Mouse (Mus musculus): ENCODE results near the gene Naif1.

Naif1 gene

DNA sequence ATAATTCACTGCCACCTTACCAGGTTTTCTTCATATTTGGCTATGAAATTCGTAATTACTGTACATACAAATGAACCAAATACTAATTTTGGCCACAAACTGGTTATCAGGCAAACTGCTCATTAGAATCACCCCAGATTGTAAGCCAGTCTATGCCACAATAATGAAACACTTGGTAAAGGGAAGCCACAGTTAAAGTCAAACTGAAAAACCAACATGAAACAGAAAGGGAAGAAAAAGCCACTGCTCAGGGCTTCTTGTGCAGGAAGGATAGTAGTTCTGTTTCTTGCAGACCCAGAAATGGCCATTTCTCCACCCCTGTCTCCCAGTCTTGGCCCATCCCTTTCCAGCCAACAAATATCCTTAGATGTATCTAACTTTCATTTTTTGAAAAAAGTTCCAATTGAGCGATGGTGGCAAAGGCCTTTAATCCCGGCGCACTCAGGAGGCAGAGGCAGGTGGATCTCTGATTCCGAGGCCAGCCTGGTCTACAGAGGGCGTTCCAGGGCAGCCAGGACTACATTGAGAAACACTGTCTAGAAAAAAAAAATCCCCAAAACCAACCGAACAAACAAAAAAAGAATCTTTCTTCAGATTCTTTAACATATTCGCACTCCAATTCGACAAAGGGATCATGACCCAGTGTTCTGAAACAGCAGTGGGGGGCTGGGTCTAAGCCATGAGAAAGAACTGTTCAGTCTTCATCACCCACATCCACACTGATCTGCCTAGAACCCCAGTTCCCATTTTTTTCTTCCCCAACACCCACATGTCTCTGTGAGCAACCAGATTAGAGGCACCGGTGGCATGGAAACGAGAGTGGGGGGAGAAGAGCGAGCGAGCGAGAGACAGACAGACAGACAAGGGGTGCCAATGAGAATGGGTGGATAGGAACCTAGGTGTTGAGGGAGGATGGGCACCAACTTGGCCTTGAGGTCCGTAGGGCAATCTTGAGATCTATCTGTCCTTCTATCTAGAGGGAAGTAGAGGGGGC lies at the start of gene Naif1:
Gene Naif1, plus strand, starts transcription at position 697 of the 994 bp plus-strand sequence.
- DNase-seq (ENCODE audit: low spot score), result no peak

DNA sequence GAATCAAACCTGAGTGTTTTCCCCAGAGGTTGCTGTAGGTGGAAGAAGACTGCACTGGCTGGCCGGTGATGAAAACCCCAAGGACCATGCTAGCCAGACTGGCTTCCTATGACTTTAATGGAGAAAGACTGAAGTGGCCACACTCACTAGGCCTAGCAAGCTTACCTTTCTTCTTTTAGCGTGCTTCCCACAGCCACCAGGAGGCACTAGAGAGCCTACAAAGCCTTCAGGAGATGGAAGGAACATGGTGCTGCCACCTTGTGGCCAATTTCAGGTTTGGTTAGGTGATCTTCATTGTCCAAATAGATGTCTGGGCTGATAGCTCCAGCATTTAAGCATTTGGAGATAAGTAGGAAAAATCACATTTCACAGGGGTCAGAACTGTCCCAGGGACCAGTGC lies 45.6 kb upstream of the Naif1 start:
- DNase-seq (ENCODE audit: low spot score), result peak; percentile 95

DNA sequence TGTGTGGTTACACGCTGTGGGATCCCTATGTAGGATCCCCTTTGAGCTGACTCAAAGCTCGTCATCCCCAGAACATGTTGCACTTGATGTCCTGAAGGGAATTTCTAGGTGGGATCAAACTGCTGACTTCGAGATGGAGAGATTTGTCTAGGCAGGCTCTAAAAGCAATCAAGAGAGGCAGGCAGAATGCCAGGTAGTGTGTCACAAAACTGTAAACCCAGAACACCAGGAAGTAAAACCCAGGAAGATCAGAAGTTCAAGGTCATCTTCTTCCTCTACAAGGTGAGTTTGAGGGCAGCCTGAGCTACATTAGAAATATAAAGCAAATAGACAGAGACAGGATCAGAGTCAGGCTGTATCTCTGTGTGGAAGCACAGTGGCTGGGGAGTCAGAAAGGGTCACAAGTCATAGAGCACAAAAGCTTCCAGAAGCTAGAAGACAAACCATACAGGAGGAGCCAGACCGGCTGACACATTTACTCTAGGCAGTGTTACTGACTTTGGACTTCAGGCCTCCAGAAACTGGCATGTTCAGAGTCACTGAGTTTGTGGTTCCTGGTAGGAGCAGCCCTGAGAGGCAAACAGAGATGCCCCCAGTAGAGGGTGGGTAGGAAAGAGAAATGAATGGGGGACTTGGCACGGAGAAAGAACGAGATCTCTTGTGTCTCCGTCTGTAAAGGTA lies 43.0 kb upstream of the Naif1 start:
- DNase-seq (ENCODE audit: low spot score), result no peak

DNA sequence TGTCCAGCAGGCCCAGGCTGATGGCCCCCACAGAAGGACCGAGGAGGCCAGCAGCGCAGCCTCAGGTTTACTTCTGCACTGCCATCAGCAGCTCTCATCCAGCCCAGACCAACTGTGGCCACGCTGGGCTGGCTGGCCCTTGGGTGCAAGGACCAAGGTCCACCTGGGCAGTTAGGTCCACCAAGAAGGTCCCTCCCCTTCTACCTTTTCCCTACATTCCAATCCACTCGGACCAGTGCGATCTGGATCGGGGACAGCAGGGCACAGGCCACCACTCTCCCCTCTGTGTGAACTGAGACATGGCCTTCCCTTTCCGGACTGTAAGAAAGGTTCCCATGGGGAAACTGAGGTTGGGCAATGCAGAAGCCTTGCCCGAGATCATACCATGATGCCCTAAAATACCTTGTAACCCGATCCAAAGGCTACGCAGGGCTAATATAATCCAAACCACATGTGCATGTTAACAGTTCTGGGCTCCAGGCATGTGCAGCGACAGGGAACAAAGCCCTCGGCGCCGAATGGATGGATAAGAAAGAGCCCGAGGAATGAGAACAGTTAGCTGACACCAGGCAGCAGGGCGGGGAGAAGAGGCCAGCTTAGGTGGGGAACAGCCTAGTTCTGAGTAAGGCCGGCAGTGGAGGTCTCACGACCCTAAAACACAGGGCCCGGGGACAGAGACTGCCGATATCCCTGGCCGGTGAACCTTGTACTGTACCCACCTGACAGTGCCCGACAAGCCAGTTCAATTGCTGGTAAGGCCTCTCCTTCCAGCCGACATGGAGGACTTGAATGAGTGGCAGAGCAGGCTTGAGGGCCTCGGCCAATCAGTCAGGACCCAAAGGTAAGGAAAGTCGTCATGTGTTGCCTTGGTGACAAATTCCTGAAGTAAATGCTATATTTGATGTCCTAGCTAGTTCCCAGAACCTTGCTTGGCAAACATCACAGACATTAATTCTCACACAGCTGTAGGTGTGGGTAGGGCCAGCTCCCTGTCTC lies 41.5 kb upstream of the Naif1 start:
- DNase-seq (ENCODE audit: low spot score), result peak; percentile 55

DNA sequence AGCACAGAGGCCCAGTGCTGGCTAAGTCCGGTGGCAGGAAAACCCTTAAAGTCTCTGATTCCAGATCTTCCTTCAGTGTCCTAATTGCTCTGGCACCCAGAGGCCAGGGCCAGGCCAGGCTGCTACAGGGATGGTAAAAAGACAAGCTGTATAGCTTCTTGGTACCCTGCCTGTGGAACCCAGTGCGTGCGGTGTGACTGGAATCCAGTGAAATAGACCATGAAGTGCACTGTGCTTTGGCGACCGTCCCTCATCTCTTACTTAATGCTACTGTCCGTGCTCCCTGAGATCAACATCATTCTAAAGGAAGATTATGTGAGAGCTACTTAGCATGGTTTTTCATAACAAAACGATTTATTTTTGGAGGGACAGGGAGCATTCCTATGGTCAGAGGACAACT lies 38.9 kb upstream of the Naif1 start:
- DNase-seq (ENCODE audit: low spot score), result no peak

DNA sequence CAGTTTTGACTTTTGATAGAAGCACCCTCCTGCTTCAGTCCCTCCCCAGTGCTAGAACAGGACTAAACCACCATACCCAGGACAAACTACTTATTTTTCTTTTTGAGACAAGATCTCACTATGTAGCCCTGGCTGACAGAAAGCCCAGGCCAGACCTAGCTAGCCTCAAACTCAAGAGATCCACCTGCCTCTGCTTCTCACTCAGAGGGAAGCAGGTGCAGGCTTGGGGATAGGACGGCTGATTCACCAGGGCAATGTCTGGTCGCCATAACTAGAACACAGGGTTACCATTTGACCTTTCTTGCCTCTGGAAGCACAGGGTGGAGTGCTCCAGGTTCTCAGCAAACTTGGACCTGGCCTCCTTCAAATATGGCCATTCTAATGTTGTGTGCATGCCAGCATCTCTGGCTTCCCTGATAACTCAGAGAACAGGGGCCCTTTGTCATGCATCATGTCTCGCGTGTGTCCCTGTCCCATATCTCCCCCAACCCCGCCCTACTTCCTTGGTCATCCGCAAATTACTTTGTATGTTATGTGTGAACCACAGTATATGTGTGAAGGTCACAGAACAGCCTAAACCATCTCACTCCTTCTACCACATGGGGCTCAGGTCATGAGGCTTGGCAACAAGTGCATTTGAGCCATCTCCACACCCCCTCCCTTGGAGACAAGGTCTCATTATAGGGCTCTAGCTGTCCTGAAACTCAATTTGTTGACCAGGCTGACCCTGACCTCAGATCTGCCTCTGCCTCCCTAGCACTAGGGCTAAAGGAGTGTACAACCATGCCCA lies 37.3 kb upstream of the Naif1 start:
- DNase-seq (ENCODE audit: low spot score), result no peak

DNA sequence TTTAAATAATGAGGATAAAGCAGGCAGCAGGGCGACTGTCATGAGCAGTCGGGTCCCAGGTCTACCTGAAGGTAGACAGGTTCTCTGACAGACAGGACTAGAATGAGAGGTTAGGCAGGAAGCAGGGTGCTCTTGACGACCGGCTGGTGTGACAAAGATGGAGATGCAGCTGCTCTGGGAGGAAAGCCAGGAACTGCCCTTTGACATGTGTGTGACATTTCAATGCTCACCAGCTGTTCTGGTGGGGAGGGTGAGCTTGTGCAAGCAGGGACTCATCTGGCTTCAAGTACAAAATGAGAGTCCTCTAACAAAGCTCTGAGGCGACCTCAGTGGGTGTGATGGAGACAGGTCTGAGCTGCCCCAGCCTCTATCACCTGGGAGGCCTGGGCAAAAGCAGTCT lies 36.3 kb upstream of the Naif1 start:
- DNase-seq (ENCODE audit: low spot score), result peak; percentile 52

DNA sequence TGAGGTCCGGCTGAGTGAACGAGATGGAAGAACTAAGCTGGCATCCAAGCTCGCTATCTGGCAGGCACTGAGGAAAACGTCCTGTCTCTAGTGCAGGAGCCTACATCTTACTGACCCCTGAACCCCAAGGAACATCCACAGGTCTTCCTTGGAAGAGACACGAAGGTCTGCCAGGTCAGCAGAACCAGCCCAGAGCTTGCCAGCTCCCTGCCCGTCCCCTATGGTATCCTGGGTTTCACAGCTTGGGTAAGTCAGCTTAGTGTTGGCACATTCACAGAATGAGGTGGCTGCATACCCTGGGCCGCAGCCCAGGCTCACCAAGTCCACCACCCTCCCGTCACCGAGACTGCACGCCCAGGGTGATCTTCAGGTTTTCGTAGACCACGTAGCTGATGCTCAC lies 34.5 kb upstream of the Naif1 start:
- DNase-seq (ENCODE audit: low spot score), result no peak

DNA sequence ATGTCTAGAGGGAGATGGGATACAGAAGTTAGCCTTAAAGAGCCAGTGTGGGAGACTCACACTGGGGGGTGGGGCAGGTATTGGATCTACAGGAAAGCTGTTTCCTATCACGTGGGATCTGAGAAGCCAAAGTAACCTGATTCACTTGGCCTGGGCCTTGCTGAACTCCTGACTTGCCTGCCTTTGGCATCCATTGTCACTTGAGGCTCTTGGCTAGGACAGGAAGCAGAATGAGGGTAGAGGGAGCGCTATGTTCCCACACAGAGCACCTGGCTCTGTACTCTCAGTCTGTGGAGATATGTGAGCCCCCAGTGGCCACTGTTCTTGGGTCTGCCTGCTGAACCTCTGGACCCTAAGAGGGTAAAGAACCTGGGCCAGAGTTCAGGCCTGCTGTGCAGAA lies 33.7 kb upstream of the Naif1 start:
- no peak for DNase-seq (ENCODE audit: low spot score)

DNA sequence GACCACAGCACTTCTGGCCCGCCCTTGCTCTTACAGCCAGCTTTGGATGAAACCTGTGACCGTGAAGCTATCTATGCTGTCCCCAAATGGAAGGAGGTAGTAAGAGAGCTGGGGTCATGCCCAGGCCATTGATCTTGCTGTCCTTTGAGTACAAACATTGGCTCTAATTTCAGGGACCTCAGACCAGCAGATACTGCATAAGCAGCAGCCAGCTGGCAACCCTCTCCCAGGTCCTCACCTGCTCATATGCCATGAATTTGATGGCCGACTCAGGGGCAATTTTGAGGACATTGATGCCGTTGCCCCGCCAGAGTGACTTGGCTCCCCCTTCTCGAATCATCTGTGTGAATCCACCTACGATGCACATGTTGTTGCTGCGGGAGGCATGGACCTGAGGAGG lies 32.8 kb upstream of the Naif1 start:
- DNase-seq (ENCODE audit: low spot score), result no peak

DNA sequence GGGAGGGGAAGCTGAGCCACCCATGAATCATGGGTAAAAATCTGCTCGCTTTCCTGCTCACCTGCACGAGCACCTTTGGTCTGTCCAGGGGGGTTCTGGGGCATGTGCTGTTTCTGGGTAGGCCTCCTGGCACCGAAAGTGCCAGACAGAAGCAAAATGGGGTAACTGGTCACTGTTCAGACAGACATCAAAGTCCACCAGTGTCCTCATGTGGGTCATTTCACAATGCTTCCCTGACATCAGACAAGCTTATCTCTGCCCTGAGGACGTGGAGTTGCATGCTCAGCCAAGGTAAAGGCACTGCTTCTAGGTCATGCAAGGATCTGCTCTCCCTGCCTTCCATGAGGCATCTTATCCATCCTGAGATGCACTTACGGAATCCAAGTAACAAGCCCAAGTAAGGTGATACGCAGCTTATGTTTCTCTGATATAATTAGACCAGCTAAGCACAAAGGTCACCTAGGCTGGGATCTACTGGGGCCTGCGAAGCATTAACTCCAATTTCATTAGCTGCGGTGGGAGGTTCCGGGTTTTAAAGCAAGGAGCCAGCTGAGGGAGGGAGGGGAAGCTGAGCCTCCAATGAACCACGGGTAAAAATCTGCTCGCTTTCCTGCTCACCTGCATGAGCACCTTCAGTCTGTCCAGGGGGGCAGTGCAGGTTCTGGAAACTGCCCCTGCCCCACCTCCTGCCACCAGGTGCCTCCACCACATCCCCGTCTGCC lies 31.7 kb upstream of the Naif1 start:
- no peak for DNase-seq (ENCODE audit: low spot score)

DNA sequence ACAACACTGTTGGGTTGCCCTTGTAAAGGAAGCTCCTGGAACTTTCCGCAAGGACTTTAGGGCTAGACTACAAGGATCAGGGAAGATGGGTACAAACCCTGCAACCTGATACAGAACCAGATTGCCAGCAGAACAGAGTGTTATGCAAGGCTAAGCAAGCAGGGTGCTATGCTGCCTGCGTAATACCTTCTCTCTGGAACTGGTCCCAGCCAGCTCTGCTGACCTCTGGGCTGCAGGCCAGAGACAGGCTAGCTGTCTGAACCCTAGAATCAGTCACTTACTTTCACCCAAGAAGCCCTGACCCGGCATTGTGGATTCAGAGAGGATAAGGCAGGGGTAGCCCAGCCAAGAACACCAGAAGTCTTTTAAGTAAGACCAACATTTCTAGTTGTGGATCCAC lies 30.9 kb upstream of the Naif1 start:
- peak; percentile 87 for DNase-seq (ENCODE audit: low spot score)

DNA sequence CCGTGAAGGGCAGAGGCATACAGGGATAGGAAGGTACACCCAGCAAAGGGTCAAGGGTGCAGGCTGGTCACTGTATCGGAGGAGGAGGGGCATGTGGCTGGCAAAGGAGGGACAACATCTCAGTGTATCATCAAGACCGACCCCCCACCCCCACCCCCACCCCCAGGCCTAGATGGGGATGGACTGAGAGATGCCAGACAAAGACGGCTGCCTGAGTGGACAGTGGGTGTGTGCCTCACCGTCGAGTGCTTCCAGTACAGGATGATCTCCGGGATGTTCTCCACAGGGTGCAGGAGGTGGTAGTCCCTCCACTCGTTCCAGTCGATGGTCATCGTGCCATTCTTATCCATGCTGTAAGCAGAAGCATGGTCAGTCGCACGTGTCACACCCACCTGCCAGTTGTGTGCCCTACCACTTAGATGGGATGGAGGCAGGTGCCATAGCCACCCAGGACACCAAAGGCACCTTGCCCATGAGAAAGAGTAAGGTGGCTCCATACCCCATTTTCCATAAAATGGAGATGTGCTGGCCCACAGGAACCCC lies 30.1 kb upstream of the Naif1 start:
- DNase-seq (ENCODE audit: low spot score), result no peak

DNA sequence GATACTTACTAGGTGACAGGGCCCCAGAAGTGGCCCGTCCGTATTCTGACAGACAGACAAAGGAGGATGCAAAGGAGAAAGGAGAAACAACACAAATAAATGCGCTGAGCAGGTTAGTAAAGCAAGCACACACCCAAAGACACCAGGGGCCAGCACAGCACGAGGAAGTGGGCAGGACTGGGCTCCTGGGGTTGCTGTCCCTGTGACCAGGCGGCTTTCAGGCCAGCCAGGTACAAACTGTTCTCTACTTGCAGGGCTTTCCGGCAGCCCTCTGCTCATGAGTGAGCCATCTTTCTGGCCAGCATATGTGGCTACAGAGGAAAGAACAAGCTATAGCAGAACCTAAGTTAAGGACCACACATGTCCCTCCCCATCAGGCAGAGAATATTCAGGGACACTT lies 29.6 kb upstream of the Naif1 start:
- no peak for DNase-seq (ENCODE audit: low spot score)

DNA sequence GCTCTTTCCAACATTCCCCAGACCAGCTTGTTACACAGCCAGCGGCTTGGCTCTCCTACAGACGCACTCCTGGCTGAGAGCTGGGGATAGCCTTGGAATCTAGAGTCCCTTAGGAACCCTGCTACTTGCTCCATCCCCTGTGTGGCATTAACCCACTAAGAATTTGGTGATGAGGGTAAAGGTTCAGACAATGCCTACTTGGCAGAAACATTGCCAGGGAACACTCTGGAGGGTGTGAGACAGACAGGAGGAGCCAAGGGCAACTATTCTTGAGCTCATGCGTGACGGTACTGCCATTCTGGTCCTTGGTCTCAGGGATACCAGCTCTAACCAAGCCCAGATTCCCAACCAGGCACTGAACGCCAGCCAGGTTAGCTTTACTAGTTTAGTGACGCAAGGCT lies 28.4 kb upstream of the Naif1 start:
- no peak for DNase-seq (ENCODE audit: low spot score)

DNA sequence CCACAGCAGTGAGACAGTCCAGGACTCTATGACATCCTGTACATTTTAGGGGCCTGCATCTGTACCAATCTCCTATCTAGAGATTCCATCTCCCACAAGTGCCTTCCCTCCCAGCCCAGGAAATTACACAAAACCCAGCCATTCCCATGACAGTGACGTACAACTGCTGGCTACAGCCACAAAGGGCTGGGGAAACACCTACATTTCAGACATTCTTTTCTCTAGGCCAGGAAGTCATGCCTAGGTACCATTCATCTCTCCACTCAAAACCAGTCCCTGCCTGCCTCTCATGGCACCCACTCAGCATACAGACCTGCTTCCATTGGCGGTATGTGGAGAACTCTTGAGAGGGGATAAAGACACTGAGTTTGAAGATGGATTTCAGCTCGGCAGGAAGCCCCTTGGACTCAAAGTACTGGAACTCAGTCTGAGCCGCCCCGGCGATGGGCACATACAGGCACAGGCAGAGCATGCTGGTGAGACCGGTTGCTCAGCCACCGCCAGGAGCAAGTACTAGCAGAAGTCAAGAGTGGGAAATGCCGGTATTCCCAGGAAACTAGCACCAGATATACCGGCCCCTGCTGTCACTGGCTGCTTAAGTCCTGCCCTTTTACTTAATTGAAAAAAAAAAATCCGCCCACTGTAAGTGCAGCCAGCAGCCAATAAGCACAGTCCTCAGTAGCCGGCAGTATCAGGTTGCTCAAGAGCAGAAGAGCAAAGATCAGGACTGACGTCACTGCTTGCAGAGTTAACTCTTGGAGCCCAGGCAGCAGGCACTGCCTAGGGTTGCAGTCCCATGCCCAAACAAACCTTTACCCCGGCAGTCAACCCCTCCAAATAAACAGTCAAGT lies 26.6 kb upstream of the Naif1 start:
- DNase-seq (ENCODE audit: low spot score), result peak; percentile 92

DNA sequence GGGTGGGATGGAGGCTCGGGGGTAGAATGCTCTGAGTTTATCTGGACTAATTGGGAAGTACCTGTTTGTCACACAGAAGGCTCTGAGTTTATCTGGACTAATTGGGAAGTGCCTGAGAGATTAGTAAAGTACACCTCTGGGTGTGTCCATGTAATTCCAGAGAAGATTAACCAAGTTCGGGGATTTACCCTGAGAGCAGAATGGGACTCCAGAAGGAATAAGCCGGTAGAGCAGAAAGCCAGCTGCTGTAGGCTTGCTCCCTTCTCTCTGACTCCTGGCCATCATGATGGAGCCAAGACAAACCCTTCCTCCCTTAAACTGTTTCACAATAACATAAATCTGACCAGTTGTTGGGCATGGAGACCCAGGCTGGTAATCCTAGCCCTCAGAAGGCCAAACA lies 25.5 kb upstream of the Naif1 start:
- DNase-seq (ENCODE audit: low spot score), result no peak

DNA sequence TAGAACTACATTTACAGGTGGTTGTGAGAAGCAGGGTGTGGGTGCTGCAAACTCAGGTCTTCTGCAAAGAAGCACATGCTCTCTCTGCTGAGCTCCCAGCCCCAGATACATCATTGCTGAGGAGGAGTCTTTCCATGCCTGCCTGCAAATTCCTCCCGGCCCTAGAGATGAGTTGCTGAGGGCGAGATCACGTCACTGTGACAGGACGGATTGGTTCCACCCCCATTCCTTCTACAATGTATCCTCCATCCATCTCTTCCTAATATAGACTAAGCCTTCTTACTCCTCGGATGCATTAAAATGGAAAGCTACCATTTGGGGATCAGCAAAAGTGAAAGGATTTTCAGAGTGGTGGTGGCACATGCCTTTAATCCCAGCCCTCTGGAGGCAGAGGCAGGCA lies 24.7 kb upstream of the Naif1 start:
- no peak for DNase-seq (ENCODE audit: low spot score)

DNA sequence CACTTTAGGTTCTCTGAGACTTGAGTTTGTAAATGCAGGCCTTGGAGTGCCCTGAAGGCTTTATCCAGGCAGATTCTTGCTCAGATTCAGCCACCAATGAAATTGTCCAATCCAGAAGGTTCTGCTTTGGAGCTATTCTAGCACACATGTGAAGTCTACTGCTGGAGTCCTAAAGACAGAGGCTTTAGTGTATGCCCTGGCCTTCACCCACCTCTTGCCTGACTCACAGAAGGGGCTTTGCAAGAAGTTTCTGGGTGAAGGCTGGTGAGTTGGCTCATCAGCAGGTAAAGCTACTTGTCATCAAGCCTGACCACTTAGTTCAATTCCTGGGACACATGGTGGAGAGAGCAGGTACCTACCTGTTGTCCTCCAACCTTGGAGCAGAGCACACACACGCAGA lies 24.1 kb upstream of the Naif1 start:
- DNase-seq (ENCODE audit: low spot score), result no peak

Measured in lung, postnatal 25 days (tissue).